Mouse (Mus musculus) stomach, postnatal 0 days (tissue): ENCODE measurements around the gene Begain.

ENCODE experiments used
- CTCF ChIP-seq: IDR thresholded peaks from 2 replicates; pipeline ENCODE4 v1.5.1; 2016; ENCODE audit warnings: antibody characterized with exemption, low read depth, mild to moderate bottlenecking, moderate library complexity
- EP300 ChIP-seq: optimal IDR thresholded peaks from 2 replicates; pipeline ENCODE3; 2016; ENCODE audit warnings: antibody characterized with exemption

DNA sequence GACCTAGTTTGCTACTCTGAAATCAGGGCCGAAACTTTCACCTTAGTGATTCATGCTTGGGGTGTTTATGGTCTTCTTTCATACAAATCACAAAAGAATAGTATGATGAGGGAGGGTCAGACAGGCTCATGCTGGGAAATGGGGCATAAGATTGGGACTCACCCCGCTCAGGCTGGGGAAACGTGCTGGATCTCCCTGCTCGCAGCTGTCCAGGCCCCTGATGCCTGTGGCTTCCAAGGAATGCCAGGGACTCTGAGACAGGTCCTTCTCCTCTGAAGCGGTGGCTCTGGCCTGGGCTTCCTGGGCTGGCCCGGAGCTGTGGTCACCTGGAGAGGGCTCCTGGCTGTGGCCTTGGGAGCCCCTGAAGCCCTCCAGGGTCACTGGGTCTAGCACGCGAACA, 9.4 kb downstream of the Begain start:
- no peak for TF ChIP-seq CTCF
- TF ChIP-seq EP300: no peak
